Mouse (Mus musculus): ENCODE data around the gene Ms4a5.

The Ms4a5 gene

GRCm38 (mm10) chr19:11235820-11236219, 47.9 kb downstream of the Ms4a5 start:
- ChIA-PET CTCF (interaction anchor here in 1 of 4 experiments (0.5 kb wide), 1 partner anchor 19 kb away, joined by 3 read pairs; no protein-coding TSS in a partner anchor), POLR2A (no interaction called here)

GRCm38 (mm10) chr19:11234921-11235735, 48.5 kb downstream of the Ms4a5 start:
- POLR2A ChIA-PET = no interaction called here
- CTCF ChIA-PET = interaction anchor here in 1 of 4 experiments (0.5 kb wide), 1 partner anchor 19 kb away, joined by 3 read pairs; no protein-coding TSS in a partner anchor

GRCm38 (mm10) chr19:11234244-11234643, 49.4 kb downstream of the Ms4a5 start:
- CTCF ChIA-PET = no interaction called here
- POLR2A ChIA-PET = no interaction called here

- POLR2A ChIA-PET = no interaction called here
Measured at GRCm38 (mm10) chr19:11232348-11232747, 51.3 kb downstream of the Ms4a5 start, which contains the start of gene Ms4a12. Gene Ms4a12, minus strand, starts transcription at chr19:11232448.

More at GRCm38 (mm10) chr19:11232348-11232747, 51.3 kb downstream of the Ms4a5 start, which contains the start of gene Ms4a12:
- CTCF ChIA-PET = no interaction called here

Data from embryonic stem cell, embryonic (primary cell).